Mouse (Mus musculus) liver, embryonic 16.5 days (tissue): Measurements from ENCODE around the gene Nsun2. TPM values are rescaled to one million over a fixed set of nuclear protein-coding genes. Genes with fewer than 3 reads are reported as not detected.

ENCODE experiments used
- ATAC-seq: fragments of 200-750 bp; cut with Nextera tagmentation; 2 replicates; pipeline ENCODE4 v1.8.0; 2017; ENCODE audit warnings: low read depth, mild to moderate bottlenecking, moderate number of reproducible peaks, moderate library complexity
- H3K27ac ChIP-seq: fragments of 300-500 bp; sonication (generic); 2 replicates; pipeline ENCODE4 v1.5.1; 2014; ENCODE audit warnings: mild to moderate bottlenecking, low read length
- H3K27me3 ChIP-seq: fragments of 300-500 bp; sonication (generic); 2 replicates; pipeline ENCODE4 v1.6.1; 2014; ENCODE audit warnings: low read depth, low read length, mixed read lengths; ENCODE audit not compliant: control insufficient read depth, insufficient read depth
- H3K36me3 ChIP-seq: fragments of 300-500 bp; sonication (generic); 2 replicates; pipeline ENCODE4 v1.6.1; 2014; ENCODE audit warnings: mild to moderate bottlenecking; ENCODE audit not compliant: control insufficient read depth, insufficient read depth
- H3K4me1 ChIP-seq: fragments of 300-500 bp; sonication (generic); 2 replicates; pipeline ENCODE4 v1.6.1; 2014; ENCODE audit warnings: low read depth, low read length, mixed read lengths; ENCODE audit not compliant: control insufficient read depth
- H3K4me2 ChIP-seq: fragments of 300-500 bp; sonication (generic); 2 replicates; pipeline ENCODE4 v1.6.1; 2014; ENCODE audit warnings: low read depth, low read length, mixed read lengths
- H3K4me3 ChIP-seq: fragments of 300-500 bp; sonication (generic); 2 replicates; pipeline ENCODE4 v1.5.1; 2014; ENCODE audit warnings: low read depth, mild to moderate bottlenecking, low read length
- H3K9ac ChIP-seq: fragments of 300-500 bp; sonication (generic); 2 replicates; pipeline ENCODE4 v1.6.1; 2014; ENCODE audit warnings: low read depth, low read length
- H3K9me3 ChIP-seq: fragments of 300-500 bp; sonication (generic); replicated peaks from 2 replicates; pipeline ENCODE4 v1.6.1; 2016; ENCODE audit warnings: low read length; ENCODE audit not compliant: control insufficient read depth
- WGBS: fragments of 180-500 bp; shearing (Covaris S2); extraction: QIAGEN DNeasy Blood & Tissue Kit; methylation state at CpG from one replicate; pipeline ENCODE4 v1.1.7; 2014; ENCODE audit not compliant: insufficient replicate concordance; 5-methylcytosine and 5-hydroxymethylcytosine counted together
- polyA plus RNA-seq: library from polyadenylated mRNA; unstranded; fragments of >200 nt; fragmentation: Nextera tagmentation; extraction: Ambion mirVana; gene quantifications from 2 replicates; pipeline ENCODE4 v1.2.1, GENCODE M21; 2015

The Nsun2 gene
- polyA plus RNA-seq, 1 experiment from 2014 or later: 71.2 TPM

- Histone ChIP-seq H3K27me3 (no peaks in the 10 kb centered on the region), H3K9me3 (no peaks in the 10 kb centered on the region), H3K36me3 (no peaks in the 10 kb centered on the region), H3K4me2 (no peak overlapping the region), H3K4me3 (no peak overlapping the region), H3K27ac (no peak overlapping the region), H3K4me1 (no peaks in the 10 kb centered on the region), H3K9ac (no peak overlapping the region)
- ATAC-seq: no peak
- WGBS: 22% methylated on average over 8 of the region's 8 CpGs
These were observed 21.5 kb downstream of the Nsun2 start for GRCm38 (mm10) chr13:69555045-69555444.

- Histone ChIP-seq H3K4me1 (no peaks in the 10 kb centered on the region), H3K9me3 (no peaks in the 10 kb centered on the region), H3K4me3 (no peak overlapping the region), H3K36me3 (no peaks in the 10 kb centered on the region), H3K4me2 (no peak overlapping the region), H3K9ac (no peak overlapping the region), H3K27me3 (no peaks in the 10 kb centered on the region), H3K27ac (no peak overlapping the region)
- WGBS: 64% methylated on average over 6 of the region's 6 CpGs
- no peak for ATAC-seq
These were observed 22.5 kb downstream of the Nsun2 start for GRCm38 (mm10) chr13:69555957-69556482.

- H3K4me3 ChIP-seq: no peak overlapping the region
- no peaks in the 10 kb centered on the region for H3K36me3 ChIP-seq
- no peak overlapping the region for H3K4me2 ChIP-seq
- no peak for ATAC-seq
- H3K4me1 ChIP-seq: no peaks in the 10 kb centered on the region
- no peak overlapping the region for H3K27ac ChIP-seq
- H3K9me3 ChIP-seq: no peaks in the 10 kb centered on the region
- H3K27me3 ChIP-seq: no peaks in the 10 kb centered on the region
- H3K9ac ChIP-seq: no peak overlapping the region
These were observed 23.2 kb downstream of the Nsun2 start for GRCm38 (mm10) chr13:69556728-69557127.

GRCm38 (mm10) chr13:69558098-69558660 is 24.6 kb downstream of the Nsun2 start:
- Histone ChIP-seq H3K9ac (no peak overlapping the region), H3K9me3 (no peaks in the 10 kb centered on the region)
- WGBS: 59% methylated on average over 6 of the region's 6 CpGs

GRCm38 (mm10) chr13:69559291-69559961 is 25.9 kb downstream of the Nsun2 start:
- no peaks in the 10 kb centered on the region for H3K4me1 ChIP-seq
- H3K27me3 ChIP-seq: no peaks in the 10 kb centered on the region
- 46% methylated on average over 13 of the region's 13 CpGs for WGBS
- no peaks in the 10 kb centered on the region for H3K9me3 ChIP-seq
- ATAC-seq: no peak
- H3K27ac ChIP-seq: no peak overlapping the region
- H3K36me3 ChIP-seq: no peaks in the 10 kb centered on the region
- H3K4me3 ChIP-seq: no peak overlapping the region
- H3K9ac ChIP-seq: no peak overlapping the region
- H3K4me2 ChIP-seq: no peak overlapping the region

More at GRCm38 (mm10) chr13:69558098-69558660, 24.6 kb downstream of the Nsun2 start:
- H3K4me2 ChIP-seq: no peak overlapping the region
- H3K36me3 ChIP-seq: no peaks in the 10 kb centered on the region
- H3K4me3 ChIP-seq: no peak overlapping the region
- no peaks in the 10 kb centered on the region for H3K27me3 ChIP-seq
- H3K27ac ChIP-seq: no peak overlapping the region
- H3K4me1 ChIP-seq: no peaks in the 10 kb centered on the region
- no peak for ATAC-seq

- Histone ChIP-seq H3K27ac (no peak overlapping the region), H3K4me2 (no peak overlapping the region), H3K4me3 (no peak overlapping the region), H3K36me3 (no peaks in the 10 kb centered on the region), H3K9me3 (no peaks in the 10 kb centered on the region), H3K4me1 (no peaks in the 10 kb centered on the region), H3K9ac (no peak overlapping the region), H3K27me3 (no peaks in the 10 kb centered on the region)
- 67% methylated on average over 9 of the region's 9 CpGs for WGBS
- no peak for ATAC-seq
These were observed 28.5 kb downstream of the Nsun2 start for GRCm38 (mm10) chr13:69562004-69562403.

- WGBS: 56% methylated on average over 12 of the region's 12 CpGs
- Histone ChIP-seq H3K9ac (no peak overlapping the region), H3K4me2 (no peak overlapping the region), H3K4me3 (no peak overlapping the region), H3K9me3 (no peaks in the 10 kb centered on the region), H3K4me1 (no peaks in the 10 kb centered on the region), H3K27me3 (no peaks in the 10 kb centered on the region), H3K27ac (no peak overlapping the region), H3K36me3 (no peaks in the 10 kb centered on the region)
- no peak for ATAC-seq
These were observed 29.4 kb downstream of the Nsun2 start for GRCm38 (mm10) chr13:69562654-69563574.

GRCm38 (mm10) chr13:69563905-69564304 is 30.4 kb downstream of the Nsun2 start:
- 44% methylated on average over 3 of the region's 3 CpGs for WGBS
- no peaks in the 10 kb centered on the region for H3K36me3 ChIP-seq
- ATAC-seq: no peak
- H3K9me3 ChIP-seq: no peaks in the 10 kb centered on the region
- H3K4me3 ChIP-seq: no peak overlapping the region
- H3K27me3 ChIP-seq: no peaks in the 10 kb centered on the region
- H3K4me2 ChIP-seq: no peak overlapping the region
- no peak overlapping the region for H3K27ac ChIP-seq
- H3K9ac ChIP-seq: no peak overlapping the region
- H3K4me1 ChIP-seq: no peaks in the 10 kb centered on the region

GRCm38 (mm10) chr13:69564573-69564972 is 31.0 kb downstream of the Nsun2 start:
- H3K4me1 ChIP-seq: no peaks in the 10 kb centered on the region
- H3K27me3 ChIP-seq: no peaks in the 10 kb centered on the region
- no peak overlapping the region for H3K4me2 ChIP-seq
- no peak for ATAC-seq
- H3K9me3 ChIP-seq: no peaks in the 10 kb centered on the region
- H3K9ac ChIP-seq: no peak overlapping the region
- no peaks in the 10 kb centered on the region for H3K36me3 ChIP-seq
- no peak overlapping the region for H3K4me3 ChIP-seq
- H3K27ac ChIP-seq: no peak overlapping the region
